Comparison of ENCODE assay signal across 8 mouse cellular contexts in genomic region chr19:26754016-26754794, GRCm38 (mm10).
A peak's percentile ranks its signal among the peaks of the same experiment; 100 is the strongest.
DNase-seq lines count a peak whose midpoint lies in the region; ATAC-seq and TF ChIP-seq lines count a peak whose summit lies in the region.
"Had no signal": no experiment of that assay in that cellular context is flagged by ENCODE, and none has a peak within 500 bp of the region (broad histone marks: within the 10 kb centered on the region; RNA-seq: fewer than 3 reads in every experiment).

No protein-coding gene starts in this region.

- no peaks in the 10 kb centered on the region for H3K9me3 ChIP-seq in limb, embryonic 15.5 days
- no peaks in the 10 kb centered on the region for H3K9me3 ChIP-seq in limb, embryonic 10.5 days (replicated peaks)
- no peaks in the 10 kb centered on the region for H3K9me3 ChIP-seq in intestine, embryonic 16.5 days (ENCODE audit: control insufficient read depth, low read length)
- H3K9me3 ChIP-seq in liver, postnatal 0 days (ENCODE audit: low read length) = no peaks in the 10 kb centered on the region
- H3K9me3 ChIP-seq: embryonic facial prominence, embryonic 12.5 days had no signal

- no peak overlapping the region for H3K4me2 ChIP-seq in limb, embryonic 15.5 days
- no peak overlapping the region for H3K4me2 ChIP-seq in intestine, embryonic 16.5 days (ENCODE audit: low read depth, low read length)
- H3K4me2 ChIP-seq in liver, postnatal 0 days (ENCODE audit: low read depth, low read length) = peak overlapping the region; percentile 28; the same call in 1 of the 2 replicates
- H3K4me2 ChIP-seq: embryonic facial prominence, embryonic 12.5 days had no signal

- 67% methylated on average over 10 of the region's 10 CpGs for WGBS in limb, embryonic 15.5 days
- WGBS in limb, embryonic 10.5 days = 74% methylated on average over 10 of the region's 10 CpGs
- WGBS in intestine, embryonic 16.5 days = 51% methylated on average over 10 of the region's 10 CpGs
- WGBS in liver, postnatal 0 days (ENCODE audit: insufficient replicate concordance) = 66% methylated on average over 10 of the region's 10 CpGs

- TF ChIP-seq CTCF in liver, postnatal 0 days (IDR thresholded peaks at IDR 0.05; ENCODE audit: low read depth) = no peak

- peaks cover 12% of the 10 kb centered on the region; the same call in 1 of the 2 replicates for H3K4me1 ChIP-seq in limb, embryonic 15.5 days
- peaks cover 24% of the 10 kb centered on the region for H3K4me1 ChIP-seq in limb, embryonic 10.5 days
- H3K4me1 ChIP-seq in intestine, embryonic 16.5 days (ENCODE audit: control insufficient read depth, insufficient read depth, low read length) = peaks cover 10% of the 10 kb centered on the region; the same call in 1 of the 2 replicates
- H3K4me1 ChIP-seq in liver, postnatal 0 days (ENCODE audit: insufficient read depth) = peaks cover 10% of the 10 kb centered on the region; the same call in 1 of the 2 replicates

- no peak overlapping the region for H3K4me3 ChIP-seq in limb, embryonic 15.5 days
- no peak overlapping the region for H3K4me3 ChIP-seq in limb, embryonic 10.5 days
- no peak overlapping the region for H3K4me3 ChIP-seq in intestine, embryonic 16.5 days (ENCODE audit: low read length)
- no peak overlapping the region for H3K4me3 ChIP-seq in liver, postnatal 0 days (ENCODE audit: low read depth, low read length)
- H3K4me3 ChIP-seq: embryonic facial prominence, embryonic 12.5 days had no signal

- no peak overlapping the region for H3K9ac ChIP-seq in limb, embryonic 15.5 days
- no peak overlapping the region for H3K9ac ChIP-seq in intestine, embryonic 16.5 days (ENCODE audit: low read depth, low read length)
- no peak overlapping the region for H3K9ac ChIP-seq in liver, postnatal 0 days (replicated peaks)
- H3K9ac ChIP-seq: embryonic facial prominence, embryonic 12.5 days had no signal

- TF ChIP-seq EP300 in liver, postnatal 0 days (IDR thresholded peaks at IDR 0.05; ENCODE audit: low read depth) = no peak

- no peaks in the 10 kb centered on the region for H3K27me3 ChIP-seq in limb, embryonic 15.5 days
- H3K27me3 ChIP-seq in limb, embryonic 10.5 days (ENCODE audit: low read depth, poor library complexity, severe bottlenecking) = no peaks in the 10 kb centered on the region
- no peaks in the 10 kb centered on the region for H3K27me3 ChIP-seq in intestine, embryonic 16.5 days (replicated peaks; ENCODE audit: control insufficient read depth, insufficient read depth, low read length)
- H3K27me3 ChIP-seq in liver, postnatal 0 days (ENCODE audit: insufficient read depth, low read length) = no peaks in the 10 kb centered on the region
- H3K27me3 ChIP-seq: embryonic facial prominence, embryonic 12.5 days had no signal

- peaks cover 4% of the 10 kb centered on the region for H3K36me3 ChIP-seq in limb, embryonic 15.5 days
- H3K36me3 ChIP-seq in limb, embryonic 10.5 days = peaks cover 11% of the 10 kb centered on the region
- peaks cover 3% of the 10 kb centered on the region; the same call in 1 of the 2 replicates for H3K36me3 ChIP-seq in intestine, embryonic 16.5 days (ENCODE audit: control insufficient read depth, insufficient read depth, low read length)
- 0 out of 2 replicates have a peak, but pooled peaks cover 2% of the 10 kb centered on the region for H3K36me3 ChIP-seq in liver, postnatal 0 days (replicated peaks; ENCODE audit: insufficient read depth, low read length)

- no peak overlapping the region for H3K27ac ChIP-seq in limb, embryonic 15.5 days
- H3K27ac ChIP-seq in limb, embryonic 10.5 days = no peak overlapping the region
- H3K27ac ChIP-seq in intestine, embryonic 16.5 days (ENCODE audit: low read length) = peak overlapping the region; percentile 14; the same call in 1 of the 2 replicates
- H3K27ac ChIP-seq in liver, postnatal 0 days (ENCODE audit: low read depth) = 0 out of 2 replicates have a peak overlapping the region, but pooled peaks have one; percentile 8
- H3K27ac ChIP-seq: embryonic facial prominence, embryonic 12.5 days had no signal

- no peak for DNase-seq in limb, embryonic 10.5 days (ENCODE audit: low spot score)
- peak; percentile 23 for DNase-seq in R1 (ENCODE audit: low read depth, low spot score)
- DNase-seq in liver, postnatal 0 days = no peak
- no peak for DNase-seq in layer of hippocampus, postnatal 10 days (ENCODE audit: low spot score in 2 of 2)
- no peak for DNase-seq in embryo, embryonic 9.5 days (ENCODE audit: extremely low spot score)

- 0 out of 2 replicates have a peak, but pooled peaks have one; percentile 48 for ATAC-seq in limb, embryonic 15.5 days (ENCODE audit: insufficient number of reproducible peaks, low FRiP score, low TSS enrichment, low read depth)
- ATAC-seq in intestine, embryonic 16.5 days = peak; percentile 70
- ATAC-seq in liver, postnatal 0 days = 0 out of 2 replicates have a peak, but pooled peaks have one; percentile 38

Comparison
In these comparisons a context has a peak if more than half of its experiments do, and no peak if none do; other contexts are left out.
1. H3K27ac ChIP-seq: peak in intestine, embryonic 16.5 days (single experiment) and liver, postnatal 0 days (single experiment); none in limb, embryonic 15.5 days (single experiment) and limb, embryonic 10.5 days (single experiment).
2. Peak in every context shown above with its lines, with median percentiles within 50 percentile points of each other: ATAC-seq.